Mouse (Mus musculus) CD8-positive naive resting alpha-beta T cell, adult 2 months (primary cell): ENCODE results near the gene Tmem88.

ENCODE experiments used
- DNase-seq, 2 experiments: peaks; one replicate each; pipeline ENCODE4 v3.0.0; 2022; ENCODE audit warnings: low read depth in 2 of 2, low spot score in 2 of 2

The Tmem88 gene

DNA sequence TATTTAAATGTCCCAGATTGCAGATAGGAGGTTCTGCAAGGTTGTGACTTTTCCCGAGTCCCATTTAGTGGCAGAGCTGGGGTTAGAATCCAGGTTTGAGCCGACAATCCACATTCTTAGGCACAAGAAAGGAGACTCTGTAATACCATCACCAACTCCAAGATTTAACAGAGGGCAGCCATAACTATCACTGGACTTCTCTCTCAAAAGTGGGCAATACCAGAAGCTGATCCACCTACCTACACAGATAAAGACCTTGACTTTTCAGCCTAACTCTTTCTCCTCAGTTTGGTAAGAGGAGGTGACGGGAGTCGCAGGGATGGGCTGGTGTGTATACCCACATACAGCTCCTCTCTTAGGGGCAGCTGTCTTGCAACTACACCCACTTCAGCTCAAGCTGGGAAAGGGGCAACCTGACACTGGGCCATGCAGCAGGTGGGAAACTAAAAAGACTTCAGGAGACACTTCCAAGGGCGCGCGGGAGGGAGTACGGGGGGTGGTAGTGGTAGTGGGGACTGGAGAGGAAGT is 19.0 kb upstream of the Tmem88 start:
- no peak for DNase-seq

DNA sequence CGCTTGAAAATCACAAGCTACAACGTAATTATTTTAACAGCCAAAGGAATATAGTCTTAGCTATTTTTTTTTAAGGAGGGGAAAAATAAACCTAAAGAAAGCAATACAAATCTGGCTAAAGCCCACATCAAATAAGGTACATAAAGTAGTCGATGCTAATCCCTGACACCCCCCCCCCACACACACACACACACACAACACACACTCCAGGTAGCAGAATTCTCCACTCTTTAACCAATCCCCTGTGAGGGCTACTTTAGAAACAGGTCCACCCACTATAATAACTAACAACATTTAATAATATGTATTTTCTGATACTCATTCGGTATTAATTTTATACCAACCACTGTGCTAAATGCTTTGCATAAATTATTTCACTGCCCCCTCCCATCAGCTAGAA is 18.5 kb upstream of the Tmem88 start:
- no peak for DNase-seq

DNA sequence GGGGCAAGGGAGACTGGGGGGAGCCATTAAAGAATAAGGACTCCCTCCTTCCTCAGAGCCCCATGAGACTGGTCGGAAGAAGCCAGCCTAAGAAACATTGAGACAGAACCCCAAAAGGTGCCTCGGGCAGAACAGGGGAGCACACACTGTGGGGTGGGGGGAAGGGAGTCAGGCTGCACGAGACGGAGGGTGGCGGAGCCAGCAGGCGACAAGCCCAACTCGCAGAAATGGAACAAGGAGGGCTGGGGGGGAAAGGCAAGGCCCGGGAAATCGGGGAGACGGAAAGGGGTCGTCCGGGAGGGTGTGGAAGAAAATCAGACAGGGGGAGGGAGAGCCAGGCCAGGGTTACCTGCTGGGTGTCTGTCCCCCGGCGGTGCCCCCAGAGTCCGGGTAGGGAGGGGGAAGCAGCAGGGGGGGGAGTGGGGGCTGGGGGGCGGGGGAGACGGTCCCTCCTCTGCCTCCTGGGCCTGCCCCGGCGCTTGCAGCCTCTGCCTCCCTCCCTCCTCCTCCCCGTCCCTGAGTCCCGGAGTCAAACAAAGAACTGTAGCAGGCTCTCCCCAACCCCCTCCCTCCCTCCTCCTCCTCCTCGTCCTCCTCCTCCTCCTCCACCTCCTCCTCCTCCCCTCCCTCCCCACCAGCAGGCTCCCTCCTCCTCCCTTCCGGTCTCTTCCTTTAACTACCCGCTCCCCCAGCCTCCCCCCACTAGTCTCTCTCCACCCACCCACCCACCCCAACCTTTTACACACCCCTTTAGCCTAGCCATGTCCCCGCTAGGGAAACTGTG is 17.8 kb upstream of the Tmem88 start:
- DNase-seq = no peak

DNA sequence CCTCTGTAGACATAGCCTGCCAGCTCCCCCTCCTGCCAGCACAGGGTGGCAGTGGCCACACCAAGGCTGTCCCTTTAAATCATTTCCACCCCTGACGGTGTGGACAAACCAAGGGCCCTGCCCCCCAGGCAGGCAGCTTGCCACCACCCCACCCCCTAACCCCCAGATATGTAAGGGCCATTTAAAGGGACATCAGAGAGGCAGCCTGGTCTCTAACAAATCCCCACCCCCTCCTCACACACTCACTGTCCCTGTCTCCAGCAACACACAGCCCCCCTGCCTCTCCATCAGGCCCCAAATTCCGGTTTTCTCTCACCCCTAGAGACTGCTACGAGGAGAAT is 17.3 kb upstream of the Tmem88 start:
- DNase-seq = no peak

DNA sequence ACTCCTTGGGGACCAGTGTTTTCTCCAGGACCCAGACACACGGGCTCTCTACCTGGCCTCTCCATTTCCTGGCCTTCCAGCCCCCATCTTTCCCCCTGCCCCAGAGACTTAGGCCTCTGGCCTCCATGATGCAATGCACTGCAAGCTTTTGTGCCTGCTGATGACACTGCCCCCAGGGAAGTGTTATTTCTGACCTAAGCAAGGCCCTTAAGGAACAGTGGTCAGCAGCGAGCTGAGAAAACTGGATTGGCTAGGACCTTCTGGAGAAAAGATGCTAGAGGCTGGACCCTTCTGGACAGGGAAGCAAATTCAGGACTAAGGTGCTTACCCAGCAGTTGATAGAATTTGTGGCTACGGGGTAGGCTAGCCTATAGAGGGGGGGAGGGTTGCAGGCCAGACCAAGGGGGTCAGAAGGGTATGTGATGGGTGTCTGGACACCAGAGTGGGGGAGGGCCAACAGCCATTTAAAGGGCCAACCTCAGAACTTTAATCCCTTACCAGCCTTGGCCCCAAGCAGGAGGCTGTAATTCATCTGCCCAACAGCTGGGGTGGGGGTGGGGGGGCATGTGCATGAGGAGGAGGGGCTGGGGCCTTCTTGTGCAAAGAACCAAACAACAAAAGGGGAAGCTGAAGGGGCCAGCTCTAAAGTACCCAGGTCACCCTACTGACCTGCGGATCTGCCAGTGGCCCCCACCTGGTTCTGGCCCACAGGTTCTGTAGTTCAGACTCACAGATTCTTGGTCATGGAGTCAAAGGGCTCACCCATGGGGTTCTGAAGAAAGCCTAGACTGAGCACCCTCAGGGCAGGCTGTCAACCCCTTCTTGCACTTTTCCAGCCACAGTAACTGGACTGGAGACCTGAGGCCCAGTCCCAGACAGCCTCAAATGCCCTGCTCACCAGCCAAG is 16.6 kb upstream of the Tmem88 start:
- no peak for DNase-seq

DNA sequence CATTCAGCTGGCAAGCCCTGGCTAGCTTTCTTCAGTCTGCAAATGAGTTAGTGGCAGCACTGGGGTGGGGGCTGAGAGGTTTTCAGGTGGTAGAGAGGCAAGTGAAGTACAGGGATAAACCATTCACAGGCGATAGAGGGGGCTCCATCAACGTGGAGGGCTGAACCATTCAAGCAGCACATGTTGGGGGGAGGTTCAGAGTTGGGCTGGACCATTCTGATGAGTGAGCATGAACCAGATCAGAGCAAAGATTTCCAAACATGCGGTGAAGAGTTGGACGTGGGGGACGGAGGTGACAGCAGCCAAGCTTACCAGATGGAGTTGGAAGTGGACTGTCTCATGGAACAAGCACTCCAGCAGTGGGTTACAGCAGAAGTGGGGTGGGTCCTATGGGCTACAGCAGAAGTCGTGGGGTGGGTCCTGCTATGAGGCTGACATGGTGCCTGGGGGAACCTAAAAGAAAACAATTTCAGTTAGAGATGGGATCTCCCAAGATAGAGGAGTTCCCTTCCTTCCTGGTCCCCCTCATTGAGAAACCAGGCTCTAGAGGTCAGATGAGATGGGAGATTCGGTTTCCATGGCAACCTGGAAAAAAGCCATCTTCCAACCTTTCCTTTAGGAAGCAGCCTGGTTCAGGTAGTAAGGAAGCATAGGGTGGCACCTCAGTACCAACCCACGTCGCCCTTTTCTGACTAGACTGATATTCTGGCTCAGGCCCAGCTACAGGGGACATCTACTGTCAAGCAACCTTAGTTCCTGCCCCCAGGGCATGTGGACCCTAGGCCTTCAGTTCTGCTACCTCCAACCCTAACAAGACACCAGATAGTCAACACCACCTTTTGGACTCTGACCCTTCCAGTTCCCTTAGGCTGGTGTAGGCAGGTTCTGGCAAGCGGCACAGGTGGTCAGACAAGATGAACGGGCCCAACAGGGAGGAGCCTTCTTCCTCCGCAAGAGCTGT is 15.5 kb upstream of the Tmem88 start, which contains the start of gene Kdm6b:
Kdm6b (minus strand) TSS at position 455 of the 961 bp plus-strand sequence.
- no peak for DNase-seq

DNA sequence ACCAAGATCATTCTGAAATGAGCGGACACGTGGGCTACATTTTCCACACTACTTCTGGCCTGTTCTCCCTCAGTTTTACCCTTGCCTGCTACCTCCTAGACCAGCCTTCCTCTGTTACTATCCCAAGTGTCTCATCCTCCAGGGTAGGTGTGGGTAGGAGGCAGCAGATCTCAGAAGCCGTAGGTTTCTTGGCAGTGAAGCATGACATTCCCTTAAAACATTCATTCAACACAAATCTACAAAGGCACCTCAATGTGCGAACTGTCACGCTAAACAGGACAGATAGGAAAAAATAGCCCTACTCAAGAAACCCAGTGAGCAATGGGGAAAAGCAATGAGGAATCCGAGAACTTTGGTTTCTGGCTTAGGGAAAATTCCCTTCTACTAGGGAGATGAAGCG is 14.5 kb upstream of the Tmem88 start:
- no peak for DNase-seq

DNA sequence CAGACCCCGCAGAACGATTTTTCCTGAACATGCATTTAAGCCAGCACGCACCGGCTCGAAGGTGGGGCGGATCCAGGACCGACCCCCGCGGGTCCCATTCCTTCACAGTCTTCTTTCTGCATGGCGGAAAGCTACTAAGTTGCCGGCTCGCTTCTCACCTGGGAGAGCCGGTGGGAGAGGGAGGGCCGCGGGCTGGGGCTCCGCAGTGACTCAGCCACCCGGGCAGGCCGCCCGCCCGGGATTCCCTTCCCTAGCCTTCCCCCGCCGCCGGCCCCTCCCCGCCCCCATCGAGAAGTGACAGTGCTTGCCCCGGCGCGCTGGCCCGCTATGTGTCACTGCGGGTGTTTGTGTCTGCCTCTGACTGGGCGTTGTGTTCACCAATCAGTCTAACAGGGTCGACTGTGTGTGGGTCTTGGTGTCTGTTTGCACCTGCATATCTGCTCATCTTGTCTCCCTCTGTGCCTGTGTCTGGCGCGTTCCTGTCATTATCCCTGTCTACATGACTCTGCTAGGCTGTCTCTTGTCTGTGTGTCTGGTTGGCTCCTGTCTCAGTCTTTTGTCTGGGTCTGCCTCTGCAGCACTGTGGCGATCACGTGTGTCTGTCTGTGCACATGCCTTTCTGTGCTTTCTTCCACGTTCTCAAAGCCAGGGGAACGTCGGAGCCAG is 13.6 kb upstream of the Tmem88 start:
- DNase-seq = peak in 1 of 2 experiments; percentile 35

DNA sequence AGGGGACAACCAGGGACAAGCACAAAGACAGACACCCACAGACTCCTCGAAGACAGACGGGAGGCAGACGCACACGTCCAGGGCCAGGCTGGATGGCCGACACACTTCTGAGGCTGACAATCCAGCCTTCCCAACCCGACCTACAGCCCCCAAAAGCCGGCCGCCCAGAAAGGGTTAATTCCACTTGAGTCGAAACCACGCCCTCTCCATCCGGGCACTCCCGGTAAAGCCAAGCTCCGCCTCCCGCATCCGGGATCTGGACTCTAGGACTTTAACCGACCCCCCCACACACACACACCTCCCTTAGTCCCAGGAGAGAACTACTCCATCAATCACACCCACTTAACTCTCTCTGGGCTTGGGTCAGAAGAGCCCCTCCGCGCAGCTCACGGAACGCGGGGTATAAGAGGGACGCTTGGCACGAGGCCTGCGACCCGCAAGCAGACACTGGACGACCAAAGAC is 13.1 kb upstream of the Tmem88 start:
- peak in 1 of 2 experiments; percentile 66 for DNase-seq

DNA sequence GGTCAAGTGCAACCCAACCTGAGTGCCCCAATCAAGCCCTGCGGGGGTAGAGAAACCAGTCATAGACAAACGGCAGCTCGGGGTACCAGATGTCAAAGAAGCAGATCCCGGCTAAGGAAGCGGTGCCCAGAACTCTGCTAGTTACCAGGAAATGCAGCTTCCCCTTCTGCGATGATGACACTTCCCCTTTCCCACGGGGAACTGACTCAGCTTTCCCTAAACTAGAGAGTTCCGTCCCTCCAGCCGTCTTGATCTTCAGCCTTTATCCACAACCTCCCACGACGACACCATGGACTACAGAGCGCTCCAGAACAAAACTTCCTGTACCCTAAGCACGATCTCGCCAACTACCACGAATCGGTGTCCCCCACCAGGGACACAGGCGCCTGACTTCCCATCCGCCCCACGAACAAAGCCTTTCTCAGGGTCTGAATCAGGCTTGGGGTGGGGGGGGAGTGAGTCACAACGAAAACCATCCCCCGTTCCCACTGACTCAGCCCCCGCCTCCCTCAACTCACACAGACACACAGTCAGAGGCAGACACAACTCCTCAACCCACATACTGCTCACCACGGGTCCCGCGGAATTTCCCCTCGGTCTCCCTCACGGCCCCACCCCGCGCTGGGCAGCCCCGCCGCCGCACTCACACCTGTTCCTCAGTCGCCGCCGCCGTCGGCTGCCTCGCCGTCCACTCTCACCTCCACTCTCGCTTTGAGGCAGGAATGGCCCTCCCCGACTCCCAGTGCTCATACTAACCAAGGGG is 12.5 kb upstream of the Tmem88 start:
- peak; percentile 84 to 87 for DNase-seq

DNA sequence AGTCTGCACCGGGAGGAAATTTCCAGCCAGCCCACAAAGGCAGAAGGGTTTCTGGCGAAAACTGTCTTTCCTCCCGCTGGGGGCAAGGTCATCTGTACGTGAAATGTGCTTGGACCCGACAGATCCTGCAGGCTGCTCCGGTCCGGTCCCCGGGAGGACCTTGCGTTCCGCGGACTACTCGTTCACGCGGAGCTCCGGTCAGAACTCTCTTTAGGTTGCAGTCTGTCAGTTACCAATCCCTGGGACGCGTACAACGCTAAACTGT is 11.9 kb upstream of the Tmem88 start:
- no peak for DNase-seq

DNA sequence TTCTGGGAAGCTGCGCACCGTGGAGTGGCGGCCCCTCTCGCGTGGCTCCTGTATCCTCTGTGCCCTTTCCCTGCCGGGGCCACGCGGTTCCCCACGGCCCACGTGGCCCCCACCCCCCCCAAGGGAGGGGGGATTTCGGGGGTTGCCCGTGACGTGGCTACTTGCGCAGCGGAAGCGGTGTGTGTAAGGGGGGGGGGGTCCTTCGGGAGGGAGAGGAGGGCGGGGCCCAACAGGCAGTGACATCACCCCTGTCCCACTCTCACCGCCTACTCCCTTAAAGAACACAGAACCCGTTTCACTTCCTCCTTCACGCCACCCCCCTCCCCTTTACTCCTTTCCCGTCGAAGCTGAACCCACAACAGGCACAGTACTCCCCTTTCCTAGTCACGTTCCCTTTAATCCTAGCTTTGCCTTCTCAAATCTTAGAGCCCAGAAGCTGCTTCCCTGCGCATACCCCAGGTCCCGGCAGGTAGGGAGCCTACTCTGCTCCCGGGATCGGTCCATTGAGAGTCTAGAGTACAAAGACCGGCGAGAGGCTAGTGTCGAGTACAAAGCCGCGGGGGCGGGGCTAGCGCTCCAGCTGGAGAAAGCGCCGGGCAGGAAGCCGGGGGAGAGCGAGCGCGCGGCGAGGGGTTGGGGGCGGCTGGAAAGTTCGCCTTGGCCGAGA is 11.5 kb upstream of the Tmem88 start:
- DNase-seq = peak; percentile 83 to 86

DNA sequence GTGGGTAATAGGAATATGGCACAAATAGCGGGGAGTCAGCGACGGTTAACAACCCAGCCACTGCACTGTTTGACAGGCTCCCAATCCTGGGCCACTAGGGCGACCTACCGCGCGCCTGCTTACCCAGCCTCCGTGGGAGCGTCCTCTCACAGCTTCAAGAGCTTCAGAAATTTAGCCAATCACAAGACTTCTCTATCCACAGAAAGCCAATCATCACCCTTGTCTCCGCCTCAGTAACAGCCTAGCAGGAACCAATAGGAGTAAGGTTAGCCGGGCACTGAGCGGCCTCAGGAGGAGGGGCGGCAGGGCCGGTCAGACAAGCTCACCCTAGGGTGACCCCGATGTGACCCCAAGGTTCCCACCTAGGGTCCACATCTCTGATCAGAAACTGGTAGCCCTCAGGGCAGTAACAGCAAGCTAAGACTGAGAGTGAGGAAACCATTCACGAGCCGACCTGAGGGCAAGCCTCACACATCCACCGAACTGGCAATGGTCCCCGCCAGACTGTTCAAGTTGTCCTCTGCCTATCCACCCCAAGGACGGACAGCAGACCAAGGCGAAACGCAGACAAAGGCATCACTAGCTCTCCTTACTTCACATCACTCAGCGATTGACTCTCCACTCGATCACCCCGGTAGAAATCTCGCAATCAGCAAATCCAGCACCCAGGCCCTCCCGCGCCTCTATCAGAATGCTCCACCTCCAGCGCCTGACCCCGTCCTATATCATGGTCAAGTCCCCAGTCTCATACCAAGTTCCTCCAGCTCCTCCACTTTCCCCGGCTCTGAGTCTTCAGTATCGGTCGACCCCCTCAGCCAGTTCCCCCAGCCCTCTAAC is 10.7 kb upstream of the Tmem88 start:
- peak; percentile 68 to 75 for DNase-seq

DNA sequence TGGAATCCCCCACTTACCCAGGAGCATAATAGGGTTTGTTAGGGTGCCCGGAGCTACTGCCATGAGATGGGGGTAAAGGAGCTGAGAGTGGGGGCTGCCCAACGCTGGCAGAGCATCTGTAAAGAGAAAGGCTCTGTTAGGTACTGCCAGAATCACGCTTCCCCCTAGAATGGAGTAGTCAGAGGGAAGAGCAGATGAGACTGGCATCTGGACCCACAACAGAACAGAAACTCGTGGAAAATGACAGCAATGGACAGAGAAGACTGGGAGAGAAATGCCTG is 9.6 kb upstream of the Tmem88 start:
- DNase-seq = no peak

DNA sequence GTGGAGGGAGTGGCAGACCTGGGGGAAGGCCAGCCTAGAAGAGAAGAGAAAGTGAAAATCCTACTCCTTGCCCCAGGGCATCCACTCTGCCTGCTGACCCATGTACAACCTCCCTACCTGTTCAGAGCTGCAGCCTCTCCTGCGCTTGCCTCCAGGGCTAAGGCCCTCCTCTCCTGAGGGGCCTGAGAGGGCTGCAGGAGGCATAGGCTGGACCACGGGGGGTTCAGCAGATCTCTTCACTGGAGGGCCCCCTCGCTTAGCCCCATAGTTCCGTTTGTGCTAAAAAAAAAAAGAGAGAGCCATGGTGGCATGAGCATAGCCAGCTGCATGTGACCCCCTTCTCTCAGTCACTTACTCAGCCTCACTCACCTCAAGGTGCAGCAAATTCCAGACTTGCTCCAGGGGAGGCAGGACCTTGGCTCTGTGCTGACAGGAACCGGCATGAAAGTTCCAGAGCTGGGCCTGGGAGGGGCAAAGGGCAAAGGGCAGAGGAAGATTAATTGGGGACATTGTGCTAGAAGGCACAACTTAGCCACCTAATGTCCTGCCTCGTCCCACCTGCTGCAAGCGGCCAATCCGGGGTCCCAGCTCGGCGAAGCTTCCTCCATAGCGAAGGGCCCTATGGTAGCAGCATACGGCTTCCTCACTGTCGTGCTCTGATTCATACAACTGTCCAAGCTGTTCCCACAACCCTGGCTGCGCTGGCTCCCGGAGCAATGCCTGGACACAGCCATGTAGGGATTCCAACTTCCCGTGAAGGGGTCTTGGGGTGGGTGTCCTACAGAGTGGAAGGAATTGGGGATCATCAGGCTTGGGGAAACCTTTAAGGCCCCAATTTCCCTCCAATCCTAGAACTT is 9.1 kb upstream of the Tmem88 start:
- no peak for DNase-seq

DNA sequence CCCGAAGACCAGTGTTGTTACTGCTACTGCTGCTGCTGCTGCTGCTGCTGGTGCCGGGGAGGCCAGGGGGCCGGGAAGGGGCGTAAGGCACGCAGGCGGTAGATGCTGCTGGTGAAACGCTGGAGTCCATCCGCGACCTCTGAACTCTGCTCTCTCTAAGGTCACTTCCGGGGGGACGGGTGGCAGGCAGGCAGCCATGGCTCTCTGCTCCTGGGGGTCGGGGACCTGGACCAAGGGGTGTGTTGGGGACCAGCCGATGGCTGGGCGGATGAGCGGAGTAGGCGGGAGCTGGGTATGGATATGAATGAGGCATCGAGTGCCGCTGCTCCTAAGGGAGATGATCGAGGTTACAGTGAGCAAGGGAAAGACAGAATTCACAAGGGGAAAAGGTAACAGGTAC is 8.2 kb upstream of the Tmem88 start:
- DNase-seq = no peak

DNA sequence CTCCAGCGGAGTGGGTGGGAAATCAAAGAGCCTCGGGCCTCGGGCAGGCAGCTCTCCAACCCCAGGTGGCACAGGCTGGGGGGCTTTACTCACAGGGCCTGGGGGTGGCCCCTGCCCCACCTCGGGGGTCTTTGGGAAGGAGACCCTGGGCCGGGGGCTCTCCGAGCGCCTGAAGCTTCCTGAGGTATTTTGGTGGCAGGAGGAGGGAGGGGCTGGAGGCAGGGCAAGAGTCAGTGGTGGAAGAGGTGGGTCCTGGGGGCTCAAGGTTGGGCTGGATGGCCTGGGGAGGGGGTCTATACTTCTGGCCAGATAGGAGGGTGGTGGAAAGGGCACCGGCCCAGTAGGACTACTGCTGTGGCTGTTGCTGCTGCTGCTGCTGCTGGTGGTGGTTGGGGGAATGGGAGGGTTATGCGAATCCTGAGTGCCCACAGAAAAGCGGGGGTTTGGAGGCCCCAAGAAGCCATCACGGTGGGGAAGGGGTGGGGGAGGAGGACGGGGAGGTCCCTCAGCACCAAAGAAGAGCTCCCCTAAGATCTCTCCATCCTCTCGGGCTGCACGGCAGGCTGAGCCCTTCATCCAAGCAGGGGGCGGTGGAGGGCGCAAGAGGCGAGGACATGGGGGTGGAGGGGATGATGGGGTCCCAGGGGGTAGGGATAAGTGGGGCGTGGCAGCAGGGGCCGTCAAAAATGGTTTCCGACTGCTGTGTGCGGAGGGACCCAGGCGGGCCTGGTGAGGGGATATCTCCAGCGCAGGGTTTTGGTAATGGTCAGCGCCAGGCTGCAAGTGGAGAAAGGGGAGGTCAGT is 7.6 kb upstream of the Tmem88 start:
- no peak for DNase-seq
